Mouse (Mus musculus): ENCODE data around the gene Fam161a. TPM values are rescaled to one million over a fixed set of nuclear protein-coding genes. Genes with fewer than 3 reads are reported as not detected.

Fam161a gene
- total RNA-seq (2023) = 1 to 10 TPM; 5.6 to 6.0 TPM

DNA sequence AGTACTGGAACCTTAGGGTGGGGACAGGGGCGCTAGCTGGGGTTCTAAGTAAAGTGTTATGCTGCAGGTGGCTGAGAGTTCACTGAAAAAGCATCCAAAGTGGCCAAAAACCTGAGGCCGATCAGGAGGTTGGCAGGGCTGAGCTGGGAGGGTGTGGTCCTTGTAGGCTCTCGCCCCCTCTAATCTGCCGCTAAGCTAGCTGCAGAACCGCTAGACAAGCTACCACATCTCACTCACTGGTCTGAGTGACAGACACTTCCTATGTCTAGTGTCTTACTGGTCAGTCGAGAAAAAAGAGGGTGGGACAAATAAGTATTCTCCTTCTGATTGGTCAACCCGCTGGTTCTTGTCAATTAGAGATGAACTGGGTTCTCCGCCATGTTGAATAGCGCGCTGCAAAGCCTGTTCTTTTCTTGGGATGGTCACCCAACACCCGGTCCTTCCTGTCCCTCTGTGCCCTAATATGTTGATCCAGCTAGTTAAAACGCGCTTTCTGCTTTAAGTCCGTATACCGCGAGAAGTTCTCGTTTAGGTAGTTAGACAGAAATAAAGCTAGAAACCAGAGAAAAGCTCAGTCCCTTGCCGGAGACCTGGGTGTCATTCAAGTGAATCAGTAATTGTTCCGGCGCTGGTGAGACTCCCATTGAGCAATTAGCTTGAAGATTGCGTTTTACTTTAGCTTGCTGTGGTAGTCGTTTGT is at the start of gene Fam161a:
Fam161a (plus strand) TSS at position 51 of the 700 bp plus-strand sequence.

DNA sequence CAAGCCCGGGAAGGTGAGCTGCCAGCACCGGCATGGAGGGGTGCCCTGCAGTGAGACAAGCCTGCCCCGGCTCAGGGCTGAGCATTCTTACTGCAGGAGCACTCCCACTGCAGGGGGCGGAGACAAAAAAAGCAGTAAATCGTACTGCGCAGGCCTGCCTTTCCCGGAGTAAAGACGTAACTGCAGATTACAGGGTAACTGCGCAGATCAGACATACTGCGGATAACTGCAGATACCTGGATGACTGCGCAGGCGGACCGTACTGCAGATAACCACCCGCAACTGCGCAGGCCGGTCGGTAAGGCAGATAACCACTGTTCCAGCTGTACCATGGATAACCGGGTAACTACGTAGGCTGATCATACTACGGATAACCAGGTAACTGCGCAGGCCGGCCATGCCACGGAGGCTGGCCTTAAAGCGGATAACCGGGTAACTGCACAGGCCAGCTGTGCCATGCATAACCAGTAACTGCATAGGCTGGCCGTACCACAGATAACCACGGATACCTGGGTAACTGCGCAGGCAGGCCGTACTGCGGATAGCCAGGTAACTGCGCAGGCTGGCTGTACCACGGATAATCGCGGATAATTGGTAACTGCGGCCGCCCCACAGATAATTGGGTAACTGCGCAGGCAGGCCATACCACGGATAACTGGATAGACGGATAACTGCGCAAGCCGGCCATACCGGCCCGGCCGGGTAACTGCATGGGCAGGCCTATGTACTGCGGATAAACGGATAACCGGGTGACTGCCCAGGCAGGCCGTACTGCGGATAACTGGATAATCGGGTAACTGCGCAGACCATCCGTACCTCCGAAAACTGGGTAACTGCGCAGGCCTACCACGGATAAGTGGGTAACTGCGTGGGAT is 35.3 kb upstream of the Fam161a start, which contains the start of gene Zrsr1:
Zrsr1 (plus strand) TSS at position 171 of the 875 bp plus-strand sequence.

DNA sequence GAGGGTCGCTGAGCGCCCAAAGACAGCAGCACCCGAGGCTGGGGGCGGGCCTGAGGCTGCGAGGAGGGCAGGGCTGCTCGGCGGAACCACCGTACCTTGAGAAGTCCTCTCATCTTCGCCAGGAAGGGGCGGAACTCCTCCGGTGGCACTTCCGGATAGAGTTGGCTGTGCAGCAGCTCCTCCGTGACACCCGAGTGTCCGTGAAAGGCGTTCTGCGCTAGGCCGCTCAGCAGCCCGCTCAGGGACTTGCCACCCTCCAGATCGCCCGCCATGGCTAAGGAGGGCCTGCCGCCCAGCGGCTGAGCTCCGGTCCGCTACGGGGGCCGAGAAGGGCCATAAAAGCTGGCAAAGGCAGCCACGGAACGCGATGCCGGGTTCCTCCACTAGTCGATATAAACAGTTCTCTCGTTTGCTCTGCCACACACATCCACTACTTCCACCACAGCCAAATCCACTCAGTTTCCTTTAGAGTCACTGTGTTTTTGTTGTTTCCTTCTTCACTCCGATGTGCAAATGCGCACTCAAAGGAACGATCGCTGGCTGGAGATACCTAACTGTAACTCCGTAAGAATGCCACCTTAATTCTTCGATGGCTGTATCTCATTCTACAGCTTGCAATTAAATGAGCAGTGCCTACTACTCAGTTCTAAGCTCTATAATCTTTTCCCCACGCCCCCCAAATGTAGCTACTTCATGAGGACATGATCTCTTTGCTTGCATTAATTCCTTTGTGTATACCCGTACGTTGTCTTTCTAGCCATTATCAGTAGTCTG is 25.2 kb upstream of the Fam161a start, which contains the start of the genes Gm28048 and Commd1:
Gm28048 (minus strand) TSS at position 107 of the 774 bp plus-strand sequence.
Commd1 (minus strand) TSS at position 399 of the 774 bp plus-strand sequence.

DNA sequence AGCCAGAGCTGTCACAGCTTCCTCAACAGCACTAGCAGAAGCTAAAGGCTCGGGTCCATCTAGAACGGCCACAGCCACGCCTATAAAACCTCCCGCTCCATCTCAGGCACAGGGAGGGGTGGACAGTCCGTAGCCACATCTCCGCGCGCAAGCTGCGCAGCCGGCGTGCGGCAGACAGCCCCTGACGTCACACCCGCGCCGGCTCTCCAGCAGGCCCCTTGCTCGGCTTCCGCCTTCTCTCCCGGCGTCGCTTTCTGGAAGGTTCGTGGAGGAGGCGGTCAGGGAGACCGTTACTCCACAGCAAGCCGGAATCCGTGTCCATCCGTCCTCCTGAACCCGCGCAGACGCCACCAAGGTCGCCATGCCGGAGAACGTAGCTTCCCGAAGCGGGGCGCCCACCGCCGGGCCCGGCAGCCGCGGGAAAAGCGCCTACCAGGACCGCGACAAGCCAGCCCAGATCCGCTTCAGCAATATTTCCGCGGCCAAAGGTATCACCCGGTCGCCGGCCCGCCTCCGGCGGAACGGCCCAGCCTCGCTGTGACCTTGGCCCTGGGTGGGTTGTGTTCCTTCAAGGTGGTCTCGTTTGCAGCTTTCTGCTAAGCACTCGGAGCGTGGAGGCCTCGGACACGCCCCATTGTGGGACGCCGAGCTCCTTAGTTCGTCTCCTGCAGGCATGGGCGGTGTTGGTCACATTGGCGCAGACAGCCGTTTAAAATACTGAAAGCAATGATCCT is 16.8 kb upstream of the Fam161a start, which contains the start of gene Cct4:
Cct4 (plus strand) TSS at position 127 of the 734 bp plus-strand sequence.

Other genes with a start within 250 kb of the Fam161a start
- 10 to 100 TPM; 44.1 to 48.5 TPM for gene B3gnt2, start 146.6 kb upstream of the Fam161a start, total RNA-seq (2023)
- 10 to 100 TPM; 84.8 to 99.3 TPM for gene Zrsr1, start 35.5 kb upstream of the Fam161a start, total RNA-seq (2023)
- gene Gm28048, start 25.4 kb upstream of the Fam161a start, total RNA-seq (2023) = 10 to 100 TPM; 28.7 to 29.1 TPM
- 10 to 100 TPM; 24.5 to 33.7 TPM for gene Commd1, start 25.1 kb upstream of the Fam161a start, total RNA-seq (2023)
- 100 to 1,000 TPM; 241 to 247 TPM for gene Cct4, start 17.0 kb upstream of the Fam161a start, total RNA-seq (2023)
- 100 to 1,000 TPM; 122 to 132 TPM for gene Xpo1, start 248.5 kb downstream of the Fam161a start, total RNA-seq (2023)

Measured in T-cell, adult 66 days (primary cell).